Mouse (Mus musculus) ovary, postnatal 36 days (tissue): ENCODE results near the gene Ltf.

ENCODE experiments used
- DNase-seq: peaks from one replicate; pipeline ENCODE4 v3.0.0; 2022; ENCODE audit warnings: low spot score, mixed read lengths

Ltf gene

GRCm38 (mm10) chr9:111087960-111088359, 68.9 kb downstream of the Ltf start:
- DNase-seq = no peak

GRCm38 (mm10) chr9:111088886-111089285, 69.8 kb downstream of the Ltf start:
- no peak for DNase-seq
